Mouse (Mus musculus): ENCODE data around the gene Il4.

The Il4 gene

DNA sequence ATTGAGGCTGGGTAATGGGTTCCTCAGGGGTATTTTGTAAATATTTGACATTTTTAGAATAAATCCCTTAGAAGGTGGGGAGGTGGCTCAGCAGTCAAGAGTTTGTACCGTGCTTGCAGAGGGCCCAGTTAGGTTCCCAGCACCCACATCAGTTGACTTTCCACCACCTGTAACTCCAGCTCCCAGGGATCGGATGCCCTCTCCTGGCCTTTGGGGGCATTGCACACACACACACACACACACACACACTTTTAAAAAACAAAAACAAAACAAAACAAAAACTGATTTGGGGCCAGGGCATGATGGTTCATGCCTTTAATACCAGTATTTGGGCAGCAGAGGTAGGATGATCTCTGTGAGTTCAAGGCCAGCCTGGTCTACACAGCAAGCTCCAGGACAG is 5.7 kb upstream of the Il4 start:
- no peak for DNase-seq (ENCODE audit: inconsistent age in 2 of 2, low spot score in 1 of 2)

- DNase-seq (ENCODE audit: inconsistent age in 2 of 2, low spot score in 1 of 2) = no peak
Measured at GRCm38 (mm10) chr11:53623573-53623972, 5.1 kb upstream of the Il4 start.

- no peak for DNase-seq (ENCODE audit: inconsistent age in 2 of 2, low spot score in 1 of 2)
Measured at GRCm38 (mm10) chr11:53622440-53622806, 4.0 kb upstream of the Il4 start.

DNA sequence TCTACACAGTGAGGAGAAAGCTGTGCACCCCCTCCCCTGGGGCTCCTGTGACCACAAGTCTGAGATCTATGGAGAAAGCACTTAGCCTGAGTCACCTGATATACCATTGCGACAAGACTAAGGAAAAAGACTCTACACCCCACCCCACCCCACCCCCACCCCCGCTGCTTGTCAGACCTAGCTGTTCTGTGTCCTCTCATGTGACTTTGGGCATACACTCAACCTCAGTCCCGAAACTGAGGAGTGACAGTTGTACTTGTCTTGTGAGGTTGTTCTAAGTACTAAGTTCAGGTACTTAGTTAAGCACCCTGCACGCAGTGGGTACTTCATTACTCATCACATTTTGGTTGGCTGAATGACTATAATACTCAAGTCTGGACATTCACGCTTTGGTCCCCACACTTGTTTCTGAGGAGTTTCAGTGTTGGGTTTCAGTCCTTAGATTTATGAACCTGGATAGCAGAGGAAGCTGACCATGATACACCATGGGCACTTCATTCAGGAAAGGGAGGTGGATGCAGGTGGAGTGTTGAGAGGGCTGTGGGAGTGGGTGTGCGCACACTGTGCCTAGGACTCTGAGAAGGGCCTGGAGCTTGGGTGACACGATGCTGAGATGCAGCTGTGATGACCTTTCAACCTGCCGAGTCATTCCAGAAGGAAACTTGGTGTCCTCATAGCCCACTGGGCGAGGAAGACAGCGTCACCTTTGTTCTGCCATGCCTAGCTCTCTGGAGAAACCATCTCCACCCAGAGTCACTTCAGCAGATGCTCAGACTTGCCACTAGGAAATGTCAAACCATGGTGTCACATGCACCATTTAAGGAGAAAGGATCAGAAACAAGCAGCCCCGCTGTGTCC is 3.3 kb upstream of the Il4 start:
- DNase-seq (ENCODE audit: inconsistent age in 2 of 2, low spot score in 1 of 2) = no peak

DNA sequence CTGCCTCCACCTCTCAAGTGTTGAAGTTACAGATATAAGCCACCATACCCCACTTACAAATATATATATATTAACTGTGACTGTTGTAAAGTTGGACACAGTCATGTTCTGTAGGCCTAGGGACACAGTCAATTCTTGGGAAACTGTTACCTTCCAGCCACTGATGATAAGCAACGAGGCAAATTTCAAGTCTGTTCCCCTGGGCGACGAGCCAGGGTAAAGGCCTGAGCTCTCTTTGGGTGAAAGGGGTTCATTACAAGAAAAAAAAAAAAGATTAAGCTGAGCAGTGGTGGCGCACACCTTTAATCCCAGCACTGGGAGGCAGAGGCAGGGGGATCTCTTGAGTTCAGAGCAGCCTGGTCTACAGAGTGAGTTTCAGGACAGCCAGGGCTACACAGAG is 1.6 kb upstream of the Il4 start:
- no peak for DNase-seq (ENCODE audit: inconsistent age in 2 of 2, low spot score in 1 of 2)

- DNase-seq (ENCODE audit: inconsistent age in 2 of 2, low spot score in 1 of 2) = no peak
Measured at GRCm38 (mm10) chr11:53619428-53619827, 959 bp upstream of the Il4 start.

- no peak for DNase-seq (ENCODE audit: inconsistent age in 2 of 2, low spot score in 1 of 2)
Measured at GRCm38 (mm10) chr11:53617562-53618109, 833 bp downstream of the Il4 start.

DNA sequence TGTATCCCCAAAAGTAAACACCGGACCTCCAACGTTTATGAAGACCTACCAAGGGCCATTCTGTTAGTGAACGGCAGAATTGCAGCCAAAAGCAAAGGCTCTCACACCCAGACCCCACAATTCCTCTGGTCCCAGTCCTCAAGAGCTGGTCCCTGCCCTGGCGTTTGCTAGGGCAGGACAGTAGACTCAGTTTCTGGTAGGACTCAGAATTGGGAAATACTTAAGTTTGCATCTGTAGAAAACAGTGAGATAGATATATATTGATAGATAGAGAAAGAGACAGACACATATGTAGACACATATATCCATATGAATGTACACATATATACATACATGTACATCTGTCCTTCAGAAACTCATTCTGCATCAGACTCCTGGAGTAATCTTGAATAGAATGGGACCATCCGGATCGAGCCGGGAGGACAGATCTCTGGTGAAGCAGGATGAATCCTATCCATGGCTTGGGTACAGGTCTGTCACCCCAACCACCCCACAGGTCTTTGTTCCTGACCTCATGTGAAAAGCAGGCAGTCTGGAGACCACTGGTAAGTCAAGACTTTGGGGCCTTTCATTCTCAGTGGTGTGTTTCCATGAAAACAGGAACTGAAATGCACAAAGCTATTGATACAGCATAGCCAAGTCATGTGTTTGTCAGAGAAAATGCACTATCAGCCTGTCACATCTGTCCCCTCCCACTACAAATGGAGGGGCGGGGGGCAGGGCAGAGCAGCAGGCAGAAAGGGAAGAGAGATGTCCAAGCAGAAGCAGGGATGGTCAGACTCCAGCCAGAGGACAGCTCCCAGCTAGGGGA is 1.5 kb downstream of the Il4 start:
- DNase-seq (ENCODE audit: inconsistent age in 2 of 2, low spot score in 1 of 2) = no peak

- no peak for DNase-seq (ENCODE audit: inconsistent age in 2 of 2, low spot score in 1 of 2)
Measured at GRCm38 (mm10) chr11:53615575-53615974, 2.9 kb downstream of the Il4 start.

- DNase-seq (ENCODE audit: inconsistent age in 2 of 2, low spot score in 1 of 2) = no peak
Measured at GRCm38 (mm10) chr11:53615172-53615571, 3.3 kb downstream of the Il4 start.

DNA sequence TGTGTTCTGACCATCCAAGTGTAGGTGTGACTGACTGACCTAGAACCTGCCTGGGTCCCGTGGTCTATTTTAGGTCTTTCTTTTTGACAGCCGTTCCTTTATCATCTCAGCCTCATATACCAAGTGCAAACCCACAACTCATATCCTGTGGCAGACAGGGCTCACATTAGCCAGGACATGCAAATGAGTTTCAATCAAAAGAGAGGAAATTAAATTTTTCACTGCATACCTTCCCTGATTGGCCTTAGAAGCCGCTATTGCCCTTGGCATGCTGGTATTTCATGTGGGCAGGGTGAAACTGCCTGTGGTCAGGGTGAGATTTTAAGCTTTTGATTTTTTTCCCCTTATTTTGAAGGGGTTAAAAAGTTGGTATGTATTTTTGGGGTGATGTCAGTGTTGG is 8.8 kb downstream of the Il4 start:
- no peak for DNase-seq (ENCODE audit: inconsistent age in 2 of 2, low spot score in 1 of 2)

DNA sequence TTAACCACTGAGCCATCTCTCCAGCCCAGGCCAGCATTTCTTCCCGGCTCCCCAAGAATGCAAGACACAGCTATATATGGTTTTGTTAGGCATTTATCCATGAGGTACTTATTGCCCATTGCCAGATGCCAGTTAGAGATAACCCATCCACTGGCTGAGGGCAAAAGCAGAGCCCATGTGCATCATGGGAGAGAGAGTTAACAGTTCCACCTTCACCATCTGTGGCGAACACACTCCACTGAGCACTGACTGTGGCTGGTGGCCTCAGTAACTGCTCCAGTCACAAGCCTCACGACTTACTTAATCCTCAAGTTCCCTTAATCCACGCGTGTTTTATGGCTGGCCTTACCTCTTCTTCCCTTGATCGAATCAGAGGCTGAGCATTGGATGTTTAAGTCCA is 9.2 kb downstream of the Il4 start:
- DNase-seq (ENCODE audit: inconsistent age in 2 of 2, low spot score in 1 of 2) = no peak

- no peak for DNase-seq (ENCODE audit: inconsistent age in 2 of 2, low spot score in 1 of 2)
Measured at GRCm38 (mm10) chr11:53605609-53606008, 12.9 kb downstream of the Il4 start.

GRCm38 (mm10) chr11:53604983-53605382 is 13.5 kb downstream of the Il4 start:
- DNase-seq (ENCODE audit: inconsistent age in 2 of 2, low spot score in 1 of 2) = no peak

DNA sequence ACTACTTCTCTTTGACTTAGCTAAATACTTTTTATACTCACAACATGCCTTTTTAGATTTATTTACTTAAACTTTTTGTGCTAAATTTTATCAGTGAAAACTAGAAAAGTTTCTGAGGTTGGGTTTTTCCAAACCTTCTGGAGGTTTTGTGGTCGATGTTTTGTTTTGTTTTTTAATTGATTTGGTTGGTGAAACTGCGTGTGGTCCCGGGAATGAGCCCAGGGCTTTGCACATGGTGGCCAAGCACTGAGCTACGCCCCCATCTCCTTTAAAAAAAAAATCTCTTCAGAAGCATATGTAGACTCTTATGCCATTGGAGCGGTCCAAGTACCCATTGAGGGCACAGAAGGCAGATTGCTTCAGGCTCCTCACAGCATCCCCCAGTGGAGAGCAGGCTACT is 27.4 kb downstream of the Il4 start:
- no peak for DNase-seq (ENCODE audit: inconsistent age in 2 of 2, low spot score in 1 of 2)

DNA sequence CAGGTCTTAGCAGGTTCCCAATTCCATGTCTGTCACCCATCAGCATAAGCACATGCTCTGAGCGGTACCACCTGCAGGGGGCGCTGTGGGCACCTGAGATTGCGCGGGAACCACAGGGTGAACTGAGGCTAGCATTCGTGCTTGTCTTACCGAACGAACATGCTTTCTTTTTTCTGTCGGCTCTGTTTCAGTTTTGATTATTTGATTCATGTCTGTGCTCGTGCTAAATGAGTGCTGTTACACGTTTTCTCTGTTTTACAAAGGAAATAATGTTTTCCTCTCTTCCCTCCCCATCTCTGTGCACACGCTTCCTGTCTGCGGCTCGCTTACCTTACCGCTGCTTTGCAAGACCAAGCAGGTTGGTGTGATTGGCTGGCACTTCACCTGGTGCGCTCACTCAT is 28.1 kb downstream of the Il4 start:
- peak in 1 of 2 experiments; percentile 55 for DNase-seq (ENCODE audit: inconsistent age in 2 of 2, low spot score in 1 of 2)

DNA sequence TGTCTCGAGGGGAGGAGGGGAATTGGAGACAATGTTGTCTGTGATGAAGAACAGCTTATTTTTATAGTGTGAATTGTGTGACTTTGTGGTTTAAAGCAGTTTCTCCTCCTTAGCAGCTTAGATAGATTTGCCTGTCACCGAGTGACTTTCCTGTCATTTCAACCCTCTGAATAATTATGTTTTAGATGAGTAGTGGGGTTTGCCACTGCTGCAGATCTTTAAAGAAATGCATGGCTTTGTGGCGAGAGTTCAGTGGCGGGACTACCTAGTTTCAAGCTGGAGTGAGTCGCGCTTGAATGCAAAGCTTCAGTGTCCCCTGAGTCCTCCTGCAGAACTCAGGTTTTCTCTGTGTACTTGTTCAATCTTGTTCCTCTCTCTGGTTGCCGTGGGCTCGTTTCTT is 30.2 kb downstream of the Il4 start:
- no peak for DNase-seq (ENCODE audit: inconsistent age in 2 of 2, low spot score in 1 of 2)

DNA sequence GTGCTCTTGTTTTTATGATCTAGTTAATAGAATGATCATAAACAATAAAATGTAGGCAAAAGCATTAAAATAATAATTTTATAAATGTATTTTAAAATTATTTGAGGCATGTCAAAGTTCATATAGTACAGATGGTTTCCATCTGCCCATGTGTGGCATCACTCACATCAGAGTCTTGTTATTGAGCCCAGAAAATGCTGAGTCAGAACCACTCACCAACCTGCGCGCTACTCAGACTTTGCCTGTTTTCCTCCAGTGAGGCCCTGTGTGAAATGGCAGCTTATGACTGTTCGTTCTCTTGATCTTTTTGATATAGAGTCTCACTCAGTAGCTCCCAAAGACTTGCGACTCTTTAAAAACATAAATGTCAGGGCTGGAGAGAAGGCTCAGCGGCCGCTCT is 33.0 kb downstream of the Il4 start:
- peak in 1 of 2 experiments; percentile 31 for DNase-seq (ENCODE audit: inconsistent age in 2 of 2, low spot score in 1 of 2)

DNA sequence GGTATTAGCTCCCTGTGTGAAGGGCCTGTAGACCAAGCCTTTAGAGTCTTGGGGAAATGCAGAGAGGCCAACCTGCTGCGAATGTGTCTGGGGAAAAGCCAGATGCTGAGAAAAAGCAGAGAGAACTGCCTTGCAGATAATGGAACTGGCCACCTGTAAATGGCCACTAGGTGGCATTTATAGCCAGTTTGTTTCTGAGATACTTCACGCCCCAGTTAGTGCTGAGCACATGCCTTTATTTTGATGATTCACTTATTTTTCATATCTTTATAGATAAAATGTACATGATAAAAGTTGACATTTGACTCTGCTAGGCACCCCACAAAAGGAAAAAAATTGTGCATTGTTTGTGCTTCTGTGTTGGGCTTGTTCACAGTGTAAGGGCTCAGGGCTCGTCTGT is 33.6 kb downstream of the Il4 start:
- peak in 1 of 2 experiments; percentile 51 for DNase-seq (ENCODE audit: inconsistent age in 2 of 2, low spot score in 1 of 2)

DNA sequence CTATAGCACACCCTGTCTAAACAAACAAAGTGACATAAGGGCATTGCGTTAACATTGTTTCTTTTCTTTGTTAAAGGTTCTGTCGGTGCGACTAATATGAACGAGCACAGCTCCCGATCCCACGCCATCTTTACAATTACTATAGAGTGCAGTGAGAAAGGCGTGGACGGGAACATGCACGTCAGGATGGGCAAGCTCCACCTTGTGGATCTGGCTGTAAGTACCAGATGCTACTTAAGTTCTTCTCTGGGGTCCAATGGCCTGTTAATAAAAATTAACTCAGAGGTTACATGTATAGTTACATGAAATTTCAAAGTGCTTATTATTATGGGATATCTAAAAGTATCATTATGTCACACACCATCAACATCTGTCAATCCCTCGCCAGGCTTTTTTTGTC is 35.3 kb downstream of the Il4 start:
- DNase-seq (ENCODE audit: inconsistent age in 2 of 2, low spot score in 1 of 2) = no peak

GRCm38 (mm10) chr11:53580562-53580961 is 37.9 kb downstream of the Il4 start:
- DNase-seq (ENCODE audit: inconsistent age in 2 of 2, low spot score in 1 of 2) = no peak
